Mouse (Mus musculus): ENCODE data around the gene Hdlbp.
A peak's percentile ranks its signal among the peaks of the same experiment; 100 is the strongest.

The Hdlbp gene

DNA sequence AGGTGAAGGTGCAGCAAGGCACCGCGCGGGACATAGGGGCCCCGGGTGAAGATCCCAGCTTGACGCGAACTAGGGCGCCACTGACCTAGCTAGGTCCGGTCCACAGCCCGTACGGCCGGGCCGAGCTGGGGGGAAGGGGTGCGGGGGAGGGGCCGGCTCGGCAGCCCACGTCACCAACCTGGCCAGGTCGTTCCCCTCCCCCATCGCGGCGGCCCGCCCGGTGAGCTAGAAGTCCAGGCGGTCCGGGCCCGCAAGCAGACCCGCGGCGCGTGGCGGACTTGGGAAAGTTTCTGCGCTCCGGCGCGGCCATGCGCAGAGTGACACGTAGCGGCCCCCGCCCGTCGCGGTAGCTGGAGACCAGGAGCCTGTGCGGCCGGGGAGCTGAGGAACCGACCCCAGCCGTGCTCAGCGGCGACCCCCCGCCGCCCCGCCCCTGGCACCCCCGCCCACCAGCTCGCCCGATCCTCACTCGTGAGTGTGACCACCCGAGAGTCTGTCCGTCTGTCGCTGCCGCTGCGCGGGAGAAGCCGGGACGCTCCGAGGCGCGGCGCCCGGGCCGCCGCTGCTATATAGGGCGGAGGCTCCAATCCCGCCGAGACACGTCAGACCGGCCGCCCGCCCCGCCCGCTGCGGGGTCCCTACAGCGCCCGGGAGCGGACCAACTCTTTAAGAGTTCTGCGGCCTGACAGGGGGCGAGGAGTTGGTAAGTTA is 33.3 kb downstream of the Hdlbp start:
- peak; percentile 75 for DNase-seq (ENCODE audit: low spot score)

DNA sequence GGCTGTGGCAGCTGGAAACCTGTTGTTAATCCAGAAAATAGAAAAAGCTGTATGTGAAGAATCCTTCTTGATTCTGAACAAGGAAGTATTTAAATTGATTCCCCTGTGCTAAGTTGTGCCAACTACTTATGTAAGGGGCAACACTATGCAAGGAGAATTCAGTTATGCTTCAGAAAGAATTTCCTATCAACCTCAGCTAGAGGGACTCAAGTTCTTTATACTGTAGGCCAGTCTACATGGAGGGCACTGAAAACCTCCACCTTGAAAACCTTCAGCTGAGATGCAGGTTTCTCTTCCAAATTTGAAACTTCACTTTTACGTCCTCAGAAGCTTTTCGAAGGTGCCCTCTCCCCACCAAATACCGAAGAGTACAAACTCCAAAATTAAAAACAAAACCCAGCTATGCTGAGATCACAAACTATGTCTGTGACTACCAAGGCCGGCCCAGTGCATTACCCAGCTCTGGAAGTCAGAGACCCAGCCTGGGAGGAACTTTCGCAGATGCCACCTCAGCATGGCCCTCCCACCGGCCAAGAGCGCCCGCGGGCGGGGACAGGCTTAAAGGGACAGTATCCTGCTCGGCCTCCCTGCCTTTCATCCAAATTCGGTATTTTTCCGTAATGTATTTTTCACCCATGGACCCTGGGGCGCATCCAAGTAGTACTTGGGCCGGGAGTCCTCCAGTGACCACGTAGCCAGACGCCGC is 34.1 kb downstream of the Hdlbp start:
- DNase-seq (ENCODE audit: low spot score), result peak; percentile 87

DNA sequence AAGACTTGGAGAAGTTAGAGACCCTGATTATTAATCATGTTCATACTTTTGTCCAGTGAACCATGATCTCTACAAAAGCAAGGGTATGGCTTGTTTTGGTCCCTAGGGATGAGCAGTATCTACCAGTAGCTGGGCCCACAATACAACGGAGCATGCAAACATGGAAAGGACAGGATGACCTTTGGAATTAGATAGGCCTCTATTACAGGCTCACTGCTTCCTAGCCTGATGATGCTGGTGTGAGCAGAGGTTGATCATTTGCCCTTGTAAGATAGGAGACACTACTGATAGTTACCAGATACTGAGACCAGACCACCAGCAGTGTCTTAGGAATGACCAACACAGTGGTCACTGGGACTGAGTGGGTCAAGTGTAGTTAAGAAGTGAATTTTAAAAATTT is 39.3 kb downstream of the Hdlbp start:
- DNase-seq (ENCODE audit: low spot score), result no peak

DNA sequence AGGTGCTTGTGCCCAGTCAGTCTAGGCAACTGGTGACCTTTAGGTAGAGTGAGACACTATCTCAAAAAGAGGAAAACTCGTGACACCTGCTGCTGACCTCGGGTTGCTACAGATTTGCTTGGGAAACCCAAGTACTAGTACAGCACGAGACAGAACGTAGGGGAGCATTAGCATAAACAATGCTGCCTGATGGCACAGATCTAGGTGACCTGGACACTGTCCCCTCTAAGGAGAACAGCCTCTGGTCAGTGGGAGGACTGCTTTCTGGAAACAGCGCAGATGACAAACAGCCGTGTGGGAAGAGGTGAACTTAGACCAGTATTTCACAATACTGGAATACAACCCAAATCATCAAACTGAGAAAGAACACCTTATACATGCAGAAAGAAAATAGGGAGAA is 46.5 kb downstream of the Hdlbp start:
- DNase-seq (ENCODE audit: low spot score), result no peak

DNA sequence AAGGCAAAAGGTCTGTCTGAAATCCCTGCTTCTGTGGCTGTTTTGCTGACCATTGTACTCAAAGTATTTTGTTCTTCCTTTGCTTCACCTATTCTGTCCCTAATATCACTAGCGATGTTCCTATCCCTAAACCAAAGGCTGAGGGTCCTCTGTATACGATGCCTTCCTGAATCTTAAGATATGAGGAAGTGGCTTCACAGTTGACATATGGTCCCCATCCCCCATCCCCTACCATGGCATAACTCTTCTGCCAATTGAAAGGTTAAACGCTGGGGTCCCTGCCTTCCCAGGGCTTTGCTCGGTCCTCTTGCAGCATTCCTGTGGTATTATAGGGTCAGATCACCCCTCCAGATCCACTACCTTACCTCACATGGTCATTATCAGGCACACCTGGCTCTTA is 75.2 kb downstream of the Hdlbp start:
- DNase-seq (ENCODE audit: low spot score), result no peak

DNA sequence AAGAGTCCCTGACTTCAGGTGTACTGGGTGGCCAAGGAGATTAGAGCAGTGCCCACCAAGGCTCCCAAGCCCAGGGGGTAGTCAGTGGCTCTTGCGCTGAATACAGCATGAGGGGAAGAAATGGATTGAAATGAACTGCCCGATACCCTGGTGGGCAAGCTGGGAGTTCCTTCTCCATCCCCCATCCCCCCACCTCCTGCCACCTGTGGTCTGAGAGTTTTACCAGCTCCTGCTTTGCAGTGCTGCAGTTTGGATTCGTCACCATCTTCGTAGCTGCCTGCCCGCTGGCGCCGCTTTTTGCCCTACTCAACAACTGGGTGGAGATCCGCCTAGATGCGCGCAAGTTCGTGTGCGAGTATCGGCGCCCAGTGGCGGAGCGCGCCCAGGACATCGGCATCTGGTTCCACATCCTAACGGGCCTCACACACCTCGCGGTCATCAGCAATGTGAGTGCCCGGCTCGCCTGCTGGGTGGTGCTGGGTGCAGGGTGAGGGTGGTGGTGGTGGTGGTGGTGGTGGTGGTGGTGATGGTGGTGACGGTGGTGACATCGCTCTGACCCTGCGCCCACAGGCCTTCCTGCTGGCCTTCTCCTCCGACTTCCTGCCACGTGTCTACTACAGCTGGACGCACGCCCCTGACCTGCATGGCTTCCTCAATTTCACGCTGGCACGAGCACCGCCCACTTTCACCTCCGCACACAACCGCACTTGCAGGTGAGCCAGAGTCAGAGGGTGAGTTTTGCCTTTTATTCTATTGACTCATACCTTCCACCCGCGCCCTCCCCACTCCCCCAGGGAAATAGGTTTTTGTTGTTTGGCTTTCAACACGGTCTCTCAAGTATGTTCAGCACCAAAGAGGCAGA is 77.2 kb downstream of the Hdlbp start:
- DNase-seq (ENCODE audit: low spot score), result peak; percentile 31

DNA sequence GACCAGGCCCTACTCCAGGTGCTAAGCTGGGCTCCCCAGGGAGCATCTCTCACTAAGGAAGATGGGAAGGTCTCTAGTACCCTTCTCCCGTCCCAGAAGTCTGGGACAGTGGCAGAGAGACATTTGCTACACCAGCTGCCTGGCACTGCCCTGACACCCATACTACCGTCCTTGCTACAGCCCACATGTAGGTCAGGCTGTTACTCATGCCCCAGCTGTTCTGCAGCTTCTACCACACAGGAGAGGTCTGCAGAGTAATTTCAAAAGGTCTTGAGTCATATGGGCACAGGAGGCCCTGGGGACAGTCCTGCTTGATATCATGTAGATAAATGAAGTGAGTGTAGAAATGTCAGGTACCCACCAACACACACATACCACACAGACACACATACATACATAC is 89.7 kb downstream of the Hdlbp start:
- no peak for DNase-seq (ENCODE audit: low spot score)

DNA sequence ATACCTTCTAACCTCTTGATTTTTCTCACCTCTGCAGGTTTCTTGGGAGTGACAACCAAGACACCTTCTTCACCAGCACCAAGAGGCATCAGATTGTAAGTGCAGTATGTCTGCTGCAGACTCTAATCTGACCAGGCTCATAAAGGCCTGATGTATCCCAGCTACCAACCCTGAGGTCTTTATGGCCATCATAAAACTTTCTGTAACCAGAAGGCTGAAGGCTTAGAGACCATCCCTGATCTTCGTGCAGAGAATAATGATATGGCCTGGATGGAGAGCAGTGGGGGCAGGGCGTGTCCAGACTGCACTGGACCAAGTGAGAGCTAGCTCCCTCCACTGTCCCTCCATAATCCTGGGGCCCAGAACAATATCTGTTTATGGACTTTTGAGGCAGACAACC is 91.4 kb downstream of the Hdlbp start:
- DNase-seq (ENCODE audit: low spot score), result no peak

DNA sequence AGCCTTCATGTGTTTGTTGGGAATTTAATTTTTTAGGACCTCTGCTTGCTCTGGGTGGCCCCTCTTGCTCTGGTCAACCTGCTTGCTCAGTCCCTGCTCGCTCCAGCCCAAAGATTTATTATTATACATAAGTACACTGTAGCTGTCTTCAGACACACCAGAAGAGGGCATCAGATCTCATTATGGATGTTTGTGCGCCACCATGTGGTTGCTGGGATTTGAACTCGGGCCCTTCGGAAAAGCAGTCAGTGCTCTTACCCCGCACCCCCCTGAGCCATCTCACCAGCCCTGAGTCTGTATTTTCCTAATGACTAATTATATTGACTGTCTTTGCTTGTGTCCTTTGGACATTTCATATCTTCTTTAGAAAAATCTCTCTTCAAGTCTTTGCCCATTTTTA is 99.5 kb downstream of the Hdlbp start:
- no peak for DNase-seq (ENCODE audit: low spot score)

DNA sequence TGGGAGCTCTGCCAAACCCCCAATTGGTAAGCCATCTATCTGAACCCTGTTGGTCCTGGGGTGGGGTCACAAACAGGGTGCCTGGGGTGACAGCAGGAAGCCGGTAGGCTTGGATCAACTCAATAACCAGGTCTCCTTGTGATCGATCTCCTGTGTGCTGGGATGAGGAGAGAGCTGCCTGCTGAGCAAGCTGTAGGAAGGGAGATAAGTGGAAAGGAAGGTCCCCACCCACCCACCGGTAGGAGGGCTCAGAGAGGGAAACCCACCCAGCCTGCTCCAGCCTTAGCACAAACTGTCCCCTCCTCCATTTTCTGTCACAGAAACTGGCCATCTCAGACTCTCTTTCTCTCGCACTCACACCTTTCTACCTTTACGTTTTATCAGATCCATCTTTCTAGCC is 101.3 kb downstream of the Hdlbp start:
- no peak for DNase-seq (ENCODE audit: low spot score)

DNA sequence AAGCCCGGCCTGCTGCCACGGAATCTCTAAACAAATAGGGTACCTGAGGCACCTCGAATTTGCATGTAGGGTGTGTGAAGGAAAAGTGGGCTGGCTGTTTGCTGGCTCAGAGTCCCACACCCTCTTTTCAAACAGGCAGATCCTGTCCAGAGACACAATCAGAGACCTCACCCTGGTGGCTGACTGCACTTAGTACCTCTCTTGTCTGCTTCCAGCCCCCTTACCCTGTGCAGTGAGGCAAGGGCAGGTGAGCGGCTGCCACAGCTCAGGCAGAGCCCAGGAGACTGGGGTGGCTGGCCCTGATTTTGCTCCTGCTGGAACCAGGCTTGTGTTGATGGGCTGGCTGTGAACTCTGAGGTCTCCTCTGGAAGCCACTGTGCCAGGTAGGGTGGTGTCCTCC is 105.0 kb downstream of the Hdlbp start, which contains the start of gene Ano7:
Ano7 (plus strand) TSS at position 266 of the 400 bp plus-strand sequence.
- no peak for DNase-seq (ENCODE audit: low spot score)

DNA sequence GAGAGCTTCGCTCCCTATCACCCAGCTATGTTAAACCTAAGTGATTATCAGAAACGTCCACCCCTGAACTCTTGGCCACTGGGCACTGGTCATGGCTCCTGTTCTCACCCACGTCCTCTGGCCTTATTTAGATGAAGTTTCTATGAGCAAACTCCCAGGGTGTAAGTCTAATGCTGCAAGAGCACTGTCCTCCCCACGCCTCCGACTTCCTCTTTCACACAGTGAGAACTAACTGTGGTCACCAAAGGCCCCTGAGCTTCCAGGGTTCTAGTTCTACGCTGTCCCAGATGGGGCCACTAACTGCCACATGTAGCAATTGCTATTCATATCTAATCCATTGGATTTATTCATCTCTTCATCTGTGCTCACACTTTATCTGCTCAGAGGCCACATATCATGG is 113.0 kb downstream of the Hdlbp start:
- DNase-seq (ENCODE audit: low spot score), result no peak

DNA sequence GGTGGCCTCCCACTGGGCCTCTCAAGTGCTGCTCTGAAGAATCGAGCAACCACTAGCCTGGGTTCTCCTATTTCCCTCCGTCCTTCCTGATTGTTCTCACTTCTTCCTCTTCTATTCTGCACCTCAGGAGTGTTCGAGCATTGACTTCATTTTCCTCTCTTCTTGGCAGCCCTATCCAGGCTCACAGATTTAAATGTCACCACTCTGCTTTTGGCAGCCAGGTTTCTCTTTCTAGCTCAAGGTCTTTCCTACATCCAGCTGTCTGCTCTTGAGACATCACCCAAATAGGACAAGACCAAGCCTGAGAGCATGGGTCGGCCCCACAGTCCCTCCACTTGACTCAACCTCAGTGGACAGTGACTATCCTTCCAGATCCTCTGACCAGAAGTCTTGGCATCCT is 116.0 kb downstream of the Hdlbp start:
- DNase-seq (ENCODE audit: low spot score), result no peak
